Mouse (Mus musculus) limb, embryonic 14.5 days (tissue): ENCODE measurements at regions not wholly inside any gene's neighbourhood (a gene's known extent, or its start where the extent isn't known, plus 50 kb on each side); places are given as distances from the start of the nearest gene placed in this dataset.

Experiments
- ATAC-seq: fragments of 200-750 bp; cut with Nextera tagmentation; 2 replicates; pipeline ENCODE4 v1.8.0; 2017; ENCODE audit warnings: low read depth, moderate number of reproducible peaks, moderate TSS enrichment; ENCODE audit not compliant: low FRiP score
- DNase-seq: peaks from one replicate; pipeline ENCODE4 v3.0.0-alpha.2; 2015; ENCODE audit warnings: low spot score
- H3K27ac ChIP-seq: fragments of 300-500 bp; sonication (generic); replicated peaks from 2 replicates; pipeline ENCODE4 v1.5.1; 2014; ENCODE audit warnings: low read depth, mild to moderate bottlenecking, low read length, moderate library complexity, mixed read lengths
- H3K27me3 ChIP-seq: fragments of 300-500 bp; sonication (generic); 2 replicates; pipeline ENCODE4 v1.6.1; 2014; ENCODE audit warnings: low read length, mixed read lengths; ENCODE audit not compliant: control insufficient read depth, insufficient read depth
- H3K36me3 ChIP-seq: fragments of 300-500 bp; sonication (generic); 2 replicates; pipeline ENCODE4 v1.6.1; 2014; ENCODE audit warnings: mild to moderate bottlenecking, low read length, moderate library complexity, mixed read lengths; ENCODE audit not compliant: control insufficient read depth, insufficient read depth
- H3K4me1 ChIP-seq: fragments of 300-500 bp; sonication (generic); 2 replicates; pipeline ENCODE4 v1.6.1; 2014; ENCODE audit warnings: antibody characterized with exemption, low read length, mixed read lengths; ENCODE audit not compliant: control insufficient read depth, insufficient read depth
- H3K4me2 ChIP-seq: fragments of 300-500 bp; sonication (generic); replicated peaks from 2 replicates; pipeline ENCODE4 v1.6.1; 2014; ENCODE audit warnings: low read depth, mild to moderate bottlenecking, low read length, moderate library complexity; ENCODE audit not compliant: severe bottlenecking
- H3K4me3 ChIP-seq: fragments of 300-500 bp; sonication (generic); replicated peaks from 2 replicates; pipeline ENCODE4 v1.5.1; 2014; ENCODE audit warnings: low read length
- H3K9ac ChIP-seq: fragments of 300-500 bp; sonication (generic); 2 replicates; pipeline ENCODE4 v1.6.1; 2014; ENCODE audit warnings: mild to moderate bottlenecking, low read depth, low read length, moderate library complexity; ENCODE audit not compliant: severe bottlenecking
- H3K9me3 ChIP-seq: fragments of 300-500 bp; sonication (generic); 2 replicates; pipeline ENCODE4 v1.6.1; 2016; ENCODE audit warnings: low read length; ENCODE audit not compliant: control insufficient read depth
- POLR2A ChIP-seq: fragments of 200-500 bp; IDR thresholded peaks from 2 replicates; pipeline ENCODE4 v1.8.0; 2012; ENCODE audit warnings: inconsistent platforms, mild to moderate bottlenecking, moderate library complexity, borderline replicate concordance; ENCODE audit not compliant: insufficient read depth, insufficient read length; ENCODE audit errors: extremely low read depth
- WGBS: fragments of 180-500 bp; shearing (Covaris S2); extraction: QIAGEN DNeasy Blood & Tissue Kit; methylation state at CpG from one replicate; pipeline ENCODE4 v1.1.7; 2014; 5-methylcytosine and 5-hydroxymethylcytosine counted together

- DNase-seq (no peak), ATAC-seq (no peak)
- Histone ChIP-seq H3K4me3 (no peak overlapping the region), H3K4me2 (no peak overlapping the region), H3K36me3 (no peaks in the 10 kb centered on the region), H3K9ac (no peak overlapping the region), H3K27me3 (no peaks in the 10 kb centered on the region), H3K4me1 (no peaks in the 10 kb centered on the region), H3K9me3 (no peaks in the 10 kb centered on the region), H3K27ac (no peak overlapping the region)
- no peak for TF ChIP-seq POLR2A
These were observed 143.6 kb upstream of the Gnaz start for GRCm38 (mm10) chr10:74823395-74823794.

- Histone ChIP-seq H3K4me2 (no peak overlapping the region), H3K36me3 (no peaks in the 10 kb centered on the region), H3K9me3 (no peaks in the 10 kb centered on the region), H3K4me3 (no peak overlapping the region), H3K27me3 (no peaks in the 10 kb centered on the region), H3K27ac (no peak overlapping the region), H3K9ac (no peak overlapping the region), H3K4me1 (no peaks in the 10 kb centered on the region)
- WGBS = 61% methylated on average over 2 of the region's 2 CpGs
- DNase-seq (no peak), ATAC-seq (no peak)
- TF ChIP-seq POLR2A = no peak
These were observed 132.6 kb upstream of the Gnaz start for GRCm38 (mm10) chr10:74834359-74834758.

GRCm38 (mm10) chr10:74848372-74848771, 118.6 kb upstream of the Gnaz start:
- Histone ChIP-seq H3K4me3 (no peak overlapping the region), H3K9ac (no peak overlapping the region), H3K4me1 (no peaks in the 10 kb centered on the region), H3K36me3 (no peaks in the 10 kb centered on the region), H3K9me3 (no peaks in the 10 kb centered on the region), H3K4me2 (no peak overlapping the region), H3K27ac (no peak overlapping the region), H3K27me3 (no peaks in the 10 kb centered on the region)
- 10% methylated on average over 7 of the region's 7 CpGs for WGBS
- ATAC-seq (peak; percentile 47; the same call in 1 of the 2 replicates), DNase-seq (peak; percentile 87)
- TF ChIP-seq POLR2A = no peak

- no peaks in the 10 kb centered on the region for H3K27me3 ChIP-seq
- no peak for ATAC-seq
- no peak for TF ChIP-seq POLR2A
- no peaks in the 10 kb centered on the region for H3K36me3 ChIP-seq
- H3K9ac ChIP-seq = no peak overlapping the region
- no peak overlapping the region for H3K27ac ChIP-seq
- no peaks in the 10 kb centered on the region for H3K4me1 ChIP-seq
- H3K9me3 ChIP-seq = no peaks in the 10 kb centered on the region
- no peak overlapping the region for H3K4me3 ChIP-seq
- H3K4me2 ChIP-seq = no peak overlapping the region
- WGBS = 65% methylated on average over 4 of the region's 4 CpGs
- no peak for DNase-seq
These were observed 111.8 kb upstream of the Gnaz start for GRCm38 (mm10) chr10:74854991-74855664.
